Mouse (Mus musculus): Measurements from ENCODE around the gene Rgma. TPM values are rescaled to one million over a fixed set of nuclear protein-coding genes. Genes with fewer than 3 reads are reported as not detected.

The Rgma gene
- polyA plus RNA-seq, 1 experiment from 2014 or later, result 55.3 TPM

- Histone ChIP-seq H3K9ac (no peak overlapping the region), H3K4me2 (replicated peaks) (no peak overlapping the region), H3K27me3 (no peaks in the 10 kb centered on the region), H3K9me3 (replicated peaks) (no peaks in the 10 kb centered on the region), H3K27ac (peak overlapping the region; percentile 26; the same call in 1 of the 2 replicates), H3K4me3 (no peak overlapping the region), H3K4me1 (peaks cover 14% of the 10 kb centered on the region), H3K36me3 (no peaks in the 10 kb centered on the region)
- ATAC-seq (ENCODE audit: low FRiP score), result no peak
- WGBS, result 23% methylated on average over 3 of the region's 3 CpGs
Observed at GRCm38 (mm10) chr7:73343852-73344251, 31.5 kb upstream of the Rgma start.

GRCm38 (mm10) chr7:73348585-73349124, 26.7 kb upstream of the Rgma start:
- Histone ChIP-seq H3K27ac (0 out of 2 replicates have a peak overlapping the region, but pooled peaks have one; percentile 44), H3K4me3 (no peak overlapping the region), H3K9me3 (replicated peaks) (no peaks in the 10 kb centered on the region), H3K4me2 (replicated peaks) (no peak overlapping the region), H3K9ac (no peak overlapping the region), H3K27me3 (no peaks in the 10 kb centered on the region; the same call in 1 of the 2 replicates), H3K36me3 (no peaks in the 10 kb centered on the region), H3K4me1 (peaks cover 14% of the 10 kb centered on the region)
- no peak for ATAC-seq (ENCODE audit: low FRiP score)
- WGBS, result 40% methylated on average over 10 of the region's 10 CpGs

GRCm38 (mm10) chr7:73349158-73349557, 26.2 kb upstream of the Rgma start:
- WGBS, result 73% methylated on average over 8 of the region's 8 CpGs
- ATAC-seq (ENCODE audit: low FRiP score), result no peak
- no peaks in the 10 kb centered on the region for H3K9me3 ChIP-seq (replicated peaks)
- H3K36me3 ChIP-seq, result no peaks in the 10 kb centered on the region
- H3K4me3 ChIP-seq, result no peak overlapping the region
- no peak overlapping the region for H3K9ac ChIP-seq
- H3K27me3 ChIP-seq, result no peaks in the 10 kb centered on the region; the same call in 1 of the 2 replicates
- H3K4me1 ChIP-seq, result peaks cover 13% of the 10 kb centered on the region
- no peak overlapping the region for H3K27ac ChIP-seq
- no peak overlapping the region for H3K4me2 ChIP-seq (replicated peaks)

GRCm38 (mm10) chr7:73355229-73355628, 20.1 kb upstream of the Rgma start:
- no peaks in the 10 kb centered on the region for H3K36me3 ChIP-seq
- H3K4me3 ChIP-seq, result no peak overlapping the region
- ATAC-seq (ENCODE audit: low FRiP score), result no peak
- peaks cover 6% of the 10 kb centered on the region; the same call in 1 of the 2 replicates for H3K4me1 ChIP-seq
- WGBS, result 75% methylated on average over 9 of the region's 9 CpGs
- no peaks in the 10 kb centered on the region; the same call in 1 of the 2 replicates for H3K27me3 ChIP-seq
- H3K9ac ChIP-seq, result no peak overlapping the region
- H3K4me2 ChIP-seq (replicated peaks), result no peak overlapping the region
- H3K27ac ChIP-seq, result no peak overlapping the region
- no peaks in the 10 kb centered on the region for H3K9me3 ChIP-seq (replicated peaks)

- no peak overlapping the region for H3K27ac ChIP-seq
- H3K27me3 ChIP-seq, result no peaks in the 10 kb centered on the region
- peaks cover 6% of the 10 kb centered on the region; the same call in 1 of the 2 replicates for H3K4me1 ChIP-seq
- H3K36me3 ChIP-seq, result no peaks in the 10 kb centered on the region
- WGBS, result 91% methylated on average over 5 of the region's 5 CpGs
- H3K4me2 ChIP-seq (replicated peaks), result no peak overlapping the region
- H3K9me3 ChIP-seq (replicated peaks), result no peaks in the 10 kb centered on the region
- no peak overlapping the region for H3K9ac ChIP-seq
- ATAC-seq (ENCODE audit: low FRiP score), result no peak
- no peak overlapping the region for H3K4me3 ChIP-seq
Observed at GRCm38 (mm10) chr7:73356901-73357300, 18.4 kb upstream of the Rgma start.

- H3K9me3 ChIP-seq (replicated peaks), result no peaks in the 10 kb centered on the region
- peaks cover 6% of the 10 kb centered on the region; the same call in 1 of the 2 replicates for H3K4me1 ChIP-seq
- H3K4me2 ChIP-seq (replicated peaks), result no peak overlapping the region
- no peak for ATAC-seq (ENCODE audit: low FRiP score)
- no peak overlapping the region for H3K4me3 ChIP-seq
- no peaks in the 10 kb centered on the region for H3K27me3 ChIP-seq
- 85% methylated on average over 2 of the region's 2 CpGs for WGBS
- H3K27ac ChIP-seq, result no peak overlapping the region
- no peaks in the 10 kb centered on the region for H3K36me3 ChIP-seq
- no peak overlapping the region for H3K9ac ChIP-seq
Observed at GRCm38 (mm10) chr7:73357626-73358025, 17.7 kb upstream of the Rgma start.

- 69% methylated on average over 4 of the region's 4 CpGs for WGBS
- Histone ChIP-seq H3K36me3 (no peaks in the 10 kb centered on the region), H3K27ac (no peak overlapping the region), H3K9me3 (replicated peaks) (no peaks in the 10 kb centered on the region), H3K4me3 (no peak overlapping the region), H3K27me3 (no peaks in the 10 kb centered on the region), H3K9ac (no peak overlapping the region), H3K4me1 (peaks cover 9% of the 10 kb centered on the region), H3K4me2 (replicated peaks) (no peak overlapping the region)
- ATAC-seq (ENCODE audit: low FRiP score), result no peak
Observed at GRCm38 (mm10) chr7:73365511-73365910, 9.8 kb upstream of the Rgma start.

- 63% methylated on average over 7 of the region's 7 CpGs for WGBS
- H3K27ac ChIP-seq, result no peak overlapping the region
- no peaks in the 10 kb centered on the region for H3K9me3 ChIP-seq (replicated peaks)
- H3K36me3 ChIP-seq, result no peaks in the 10 kb centered on the region
- H3K27me3 ChIP-seq, result no peaks in the 10 kb centered on the region; the same call in 1 of the 2 replicates
- no peak overlapping the region for H3K4me3 ChIP-seq
- peaks cover 9% of the 10 kb centered on the region for H3K4me1 ChIP-seq
- H3K9ac ChIP-seq, result no peak overlapping the region
- ATAC-seq (ENCODE audit: low FRiP score), result no peak
- H3K4me2 ChIP-seq (replicated peaks), result no peak overlapping the region
Observed at GRCm38 (mm10) chr7:73365965-73366364, 9.3 kb upstream of the Rgma start.

- Histone ChIP-seq H3K4me3 (no peak overlapping the region), H3K27ac (no peak overlapping the region), H3K36me3 (no peaks in the 10 kb centered on the region), H3K9me3 (replicated peaks) (no peaks in the 10 kb centered on the region), H3K9ac (no peak overlapping the region), H3K27me3 (peaks cover 6% of the 10 kb centered on the region), H3K4me2 (replicated peaks) (no peak overlapping the region), H3K4me1 (peaks cover 20% of the 10 kb centered on the region)
- WGBS, result 94% methylated on average over 10 of the region's 10 CpGs
- no peak for ATAC-seq (ENCODE audit: low FRiP score)
Observed at GRCm38 (mm10) chr7:73367681-73368464, 7.4 kb upstream of the Rgma start.

- Histone ChIP-seq H3K27me3 (peaks cover 6% of the 10 kb centered on the region), H3K9me3 (replicated peaks) (no peaks in the 10 kb centered on the region), H3K9ac (no peak overlapping the region), H3K4me2 (replicated peaks) (no peak overlapping the region), H3K4me1 (peaks cover 33% of the 10 kb centered on the region), H3K4me3 (no peak overlapping the region), H3K36me3 (no peaks in the 10 kb centered on the region), H3K27ac (no peak overlapping the region)
- no peak for ATAC-seq (ENCODE audit: low FRiP score)
- WGBS, result 76% methylated on average over 4 of the region's 4 CpGs
Observed at GRCm38 (mm10) chr7:73369992-73370391, 5.3 kb upstream of the Rgma start.

GRCm38 (mm10) chr7:73371587-73372321, 3.6 kb upstream of the Rgma start:
- peak overlapping the region; percentile 24 for H3K4me3 ChIP-seq
- H3K4me2 ChIP-seq (replicated peaks), result peak overlapping the region; percentile 56
- H3K27me3 ChIP-seq, result peaks cover 6% of the 10 kb centered on the region
- WGBS, result 44% methylated on average over 10 of the region's 10 CpGs
- H3K9me3 ChIP-seq (replicated peaks), result no peaks in the 10 kb centered on the region
- peaks cover 23% of the 10 kb centered on the region for H3K4me1 ChIP-seq
- H3K27ac ChIP-seq, result no peak overlapping the region
- no peak for ATAC-seq (ENCODE audit: low FRiP score)
- no peaks in the 10 kb centered on the region for H3K36me3 ChIP-seq
- no peak overlapping the region for H3K9ac ChIP-seq

- no peaks in the 10 kb centered on the region for H3K9me3 ChIP-seq (replicated peaks)
- no peak overlapping the region for H3K27ac ChIP-seq
- ATAC-seq (ENCODE audit: low FRiP score), result no peak
- H3K4me3 ChIP-seq, result peak overlapping the region; percentile 24
- 4% methylated on average over 29 of the region's 29 CpGs for WGBS
- peak overlapping the region; percentile 46; the same call in 1 of the 2 replicates for H3K9ac ChIP-seq
- peaks cover 6% of the 10 kb centered on the region for H3K27me3 ChIP-seq
- H3K36me3 ChIP-seq, result no peaks in the 10 kb centered on the region
- peak overlapping the region; percentile 56 for H3K4me2 ChIP-seq (replicated peaks)
- H3K4me1 ChIP-seq, result peaks cover 26% of the 10 kb centered on the region
Observed at GRCm38 (mm10) chr7:73372352-73372970, 2.8 kb upstream of the Rgma start.
